Mouse (Mus musculus) liver, adult 2 months (tissue): Measurements from ENCODE around the gene Tepsin.

ENCODE experiments used
- CTCF ChIP-seq: fragments of 200-500 bp; IDR thresholded peaks from 2 replicates; pipeline ENCODE4 v1.5.1; 2011; ENCODE audit warnings: low read depth, low read length, control low read depth
- POLR2A ChIP-seq: fragments of 200-500 bp; IDR thresholded peaks from 2 replicates; pipeline ENCODE4 v1.6.1; 2011; ENCODE audit warnings: low read length, control low read depth; ENCODE audit not compliant: insufficient read depth; ENCODE audit errors: extremely low read depth

- no peak for TF ChIP-seq POLR2A
- peak; percentile 64 for TF ChIP-seq CTCF
Observed at GRCm38 (mm10) chr11:120101036-120101435, 2.5 kb upstream of the Tepsin start.
